Mouse (Mus musculus) kidney, embryonic 15.5 days (tissue): Measurements from ENCODE around the gene Krr1. TPM values are rescaled to one million over a fixed set of nuclear protein-coding genes. Genes with fewer than 3 reads are reported as not detected.
"Not testable (repeated sequence)": the region's sequence is repeated elsewhere in the genome, so short reads cannot be mapped to it uniquely, and the experiment has no call there.

ENCODE experiments used
- ATAC-seq: fragments of 200-750 bp; cut with Nextera tagmentation; replicated peaks from 2 replicates; pipeline ENCODE4 v1.8.0; 2017; ENCODE audit warnings: moderate TSS enrichment; ENCODE audit not compliant: low FRiP score
- H3K27ac ChIP-seq: fragments of 300-500 bp; sonication (generic); 2 replicates; pipeline ENCODE4 v1.5.1; 2015; ENCODE audit warnings: mild to moderate bottlenecking, inconsistent platforms
- H3K27me3 ChIP-seq: fragments of 300-500 bp; sonication (generic); 2 replicates; pipeline ENCODE4 v1.6.1; 2015; ENCODE audit warnings: inconsistent platforms
- H3K36me3 ChIP-seq: fragments of 300-500 bp; sonication (generic); 2 replicates; pipeline ENCODE4 v1.6.1; 2015; ENCODE audit warnings: inconsistent platforms
- H3K4me1 ChIP-seq: fragments of 300-500 bp; sonication (generic); 2 replicates; pipeline ENCODE4 v1.6.1; 2015; ENCODE audit warnings: inconsistent platforms
- H3K4me2 ChIP-seq: fragments of 300-500 bp; sonication (generic); 2 replicates; pipeline ENCODE4 v1.6.1; 2015; ENCODE audit warnings: moderate library complexity, mild to moderate bottlenecking, inconsistent platforms
- H3K4me3 ChIP-seq: fragments of 300-500 bp; sonication (generic); replicated peaks from 2 replicates; pipeline ENCODE4 v1.5.1; 2015; ENCODE audit warnings: mild to moderate bottlenecking, inconsistent platforms
- H3K9ac ChIP-seq: fragments of 300-500 bp; sonication (generic); 2 replicates; pipeline ENCODE4 v1.6.1; 2015; ENCODE audit warnings: mild to moderate bottlenecking, inconsistent platforms
- H3K9me3 ChIP-seq: fragments of 300-500 bp; sonication (generic); replicated peaks from 2 replicates; pipeline ENCODE4 v1.6.1; 2016; ENCODE audit warnings: inconsistent platforms
- WGBS: fragments of 180-500 bp; shearing (Covaris S2); methylation state at CpG from one replicate; pipeline ENCODE4 v1.1.7; 2015; ENCODE audit warnings: mixed read lengths; 5-methylcytosine and 5-hydroxymethylcytosine counted together
- polyA plus RNA-seq: library from polyadenylated mRNA; unstranded; fragments of >200 nt; fragmentation: Nextera tagmentation; extraction: Ambion mirVana; gene quantifications from 2 replicates; pipeline ENCODE4 v1.2.1, GENCODE M21; 2015

Gene Krr1
- polyA plus RNA-seq, 1 experiment from 2014 or later = 50.0 TPM

GRCm38 (mm10) chr10:111995803-111996548, 23.5 kb downstream of the Krr1 start:
- Histone ChIP-seq H3K9ac (no peak overlapping the region), H3K36me3 (no peaks in the 10 kb centered on the region), H3K27me3 (no peaks in the 10 kb centered on the region), H3K4me2 (no peak overlapping the region), H3K27ac (no peak overlapping the region), H3K4me3 (no peak overlapping the region), H3K4me1 (no peaks in the 10 kb centered on the region), H3K9me3 (no peaks in the 10 kb centered on the region)
- no peak for ATAC-seq
- 90% methylated on average over 11 of the region's 11 CpGs for WGBS

- Histone ChIP-seq H3K9me3 (no peaks in the 10 kb centered on the region), H3K4me2 (no peak overlapping the region), H3K27ac (no peak overlapping the region), H3K4me1 (no peaks in the 10 kb centered on the region), H3K4me3 (no peak overlapping the region), H3K36me3 (no peaks in the 10 kb centered on the region), H3K27me3 (no peaks in the 10 kb centered on the region), H3K9ac (no peak overlapping the region)
- WGBS = 85% methylated on average over 7 of the region's 7 CpGs
- no peak for ATAC-seq
Measured at GRCm38 (mm10) chr10:111996549-111996904, 24.1 kb downstream of the Krr1 start.

GRCm38 (mm10) chr10:111996911-111997347, 24.5 kb downstream of the Krr1 start:
- Histone ChIP-seq H3K36me3 (no peaks in the 10 kb centered on the region), H3K27me3 (no peaks in the 10 kb centered on the region), H3K4me3 (no peak overlapping the region), H3K9me3 (no peaks in the 10 kb centered on the region), H3K27ac (no peak overlapping the region), H3K4me1 (no peaks in the 10 kb centered on the region), H3K4me2 (no peak overlapping the region), H3K9ac (no peak overlapping the region)
- ATAC-seq = no peak
- WGBS = 73% methylated on average over 8 of the region's 8 CpGs

- H3K4me1 ChIP-seq = no peaks in the 10 kb centered on the region
- H3K27me3 ChIP-seq = no peaks in the 10 kb centered on the region
- no peaks in the 10 kb centered on the region for H3K9me3 ChIP-seq
- ATAC-seq = no peak
- no peak overlapping the region for H3K4me2 ChIP-seq
- H3K4me3 ChIP-seq = no peak overlapping the region
- H3K27ac ChIP-seq = no peak overlapping the region
- H3K36me3 ChIP-seq = no peaks in the 10 kb centered on the region
- H3K9ac ChIP-seq = no peak overlapping the region
Measured at GRCm38 (mm10) chr10:111997671-111998070, 25.2 kb downstream of the Krr1 start.

GRCm38 (mm10) chr10:111999765-112000164, 27.3 kb downstream of the Krr1 start:
- no peaks in the 10 kb centered on the region for H3K27me3 ChIP-seq
- H3K9me3 ChIP-seq = no peaks in the 10 kb centered on the region
- H3K36me3 ChIP-seq = no peaks in the 10 kb centered on the region
- H3K4me1 ChIP-seq = no peaks in the 10 kb centered on the region
- H3K4me2 ChIP-seq = no peak overlapping the region
- no peak for ATAC-seq
- no peak overlapping the region for H3K4me3 ChIP-seq
- H3K27ac ChIP-seq = no peak overlapping the region
- H3K9ac ChIP-seq = no peak overlapping the region
- 58% methylated on average over 3 of the region's 3 CpGs for WGBS

- no peaks in the 10 kb centered on the region for H3K27me3 ChIP-seq
- H3K36me3 ChIP-seq = no peaks in the 10 kb centered on the region
- H3K4me2 ChIP-seq = no peak overlapping the region
- ATAC-seq = no peak
- 86% methylated on average over 5 of the region's 5 CpGs for WGBS
- no peaks in the 10 kb centered on the region for H3K9me3 ChIP-seq
- H3K4me3 ChIP-seq = no peak overlapping the region
- no peak overlapping the region for H3K9ac ChIP-seq
- H3K27ac ChIP-seq = no peak overlapping the region
- no peaks in the 10 kb centered on the region for H3K4me1 ChIP-seq
Measured at GRCm38 (mm10) chr10:112000568-112000967, 28.1 kb downstream of the Krr1 start.

GRCm38 (mm10) chr10:112001350-112001749, 28.9 kb downstream of the Krr1 start:
- Histone ChIP-seq H3K4me1 (no peaks in the 10 kb centered on the region), H3K27me3 (no peaks in the 10 kb centered on the region), H3K27ac (no peak overlapping the region), H3K9ac (no peak overlapping the region), H3K9me3 (no peaks in the 10 kb centered on the region), H3K4me3 (no peak overlapping the region), H3K4me2 (no peak overlapping the region), H3K36me3 (no peaks in the 10 kb centered on the region)
- no peak for ATAC-seq
- 89% methylated on average over 2 of the region's 2 CpGs for WGBS

- 81% methylated on average over 9 of the region's 9 CpGs for WGBS
- no peak for ATAC-seq
- Histone ChIP-seq H3K36me3 (no peaks in the 10 kb centered on the region), H3K4me2 (no peak overlapping the region), H3K4me3 (no peak overlapping the region), H3K4me1 (no peaks in the 10 kb centered on the region), H3K27ac (no peak overlapping the region), H3K9me3 (no peaks in the 10 kb centered on the region), H3K9ac (no peak overlapping the region), H3K27me3 (no peaks in the 10 kb centered on the region)
Measured at GRCm38 (mm10) chr10:112001756-112002520, 29.5 kb downstream of the Krr1 start.

- Histone ChIP-seq H3K4me3 (no peak within 1 kb of the TSS), H3K4me2 (no peak within 1 kb of the TSS), H3K36me3 (no peaks in the 10 kb centered on the region), H3K4me1 (no peaks in the 10 kb centered on the region), H3K9ac (no peak within 1 kb of the TSS), H3K27me3 (no peaks in the 10 kb centered on the region), H3K27ac (no peak within 1 kb of the TSS), H3K9me3 (no peaks in the 10 kb centered on the region)
- 70% methylated on average over 9 of the region's 9 CpGs for WGBS
- no peak for ATAC-seq
Measured at GRCm38 (mm10) chr10:112002544-112003215, 30.2 kb downstream of the Krr1 start, which contains the start of gene Glipr1. TSS of gene Glipr1 (minus strand) at chr10:112002631.

GRCm38 (mm10) chr10:112009511-112009910, 37.0 kb downstream of the Krr1 start:
- not testable (repeated sequence) for H3K9ac ChIP-seq, H3K27ac ChIP-seq, H3K4me3 ChIP-seq, H3K4me1 ChIP-seq, H3K27me3 ChIP-seq, H3K36me3 ChIP-seq, H3K9me3 ChIP-seq, H3K4me2 ChIP-seq, ATAC-seq
- 75% methylated on average over 1 of the region's 1 CpGs for WGBS

- WGBS = 75% methylated on average over 2 of the region's 2 CpGs
- H3K27ac ChIP-seq = no peak overlapping the region
- H3K4me1 ChIP-seq = no peaks in the 10 kb centered on the region
- no peak overlapping the region for H3K9ac ChIP-seq
- H3K9me3 ChIP-seq = no peaks in the 10 kb centered on the region
- no peak for ATAC-seq
- no peaks in the 10 kb centered on the region for H3K27me3 ChIP-seq
- no peak overlapping the region for H3K4me2 ChIP-seq
- H3K36me3 ChIP-seq = no peaks in the 10 kb centered on the region
- H3K4me3 ChIP-seq = no peak overlapping the region
Measured at GRCm38 (mm10) chr10:112023585-112023984, 51.1 kb downstream of the Krr1 start.

GRCm38 (mm10) chr10:112028689-112029088, 56.2 kb downstream of the Krr1 start:
- H3K27ac ChIP-seq, H3K9me3 ChIP-seq, H3K27me3 ChIP-seq, H3K4me3 ChIP-seq, H3K4me1 ChIP-seq, H3K4me2 ChIP-seq, ATAC-seq, H3K36me3 ChIP-seq, H3K9ac ChIP-seq: not testable (repeated sequence)
- 81% methylated on average over 3 of the region's 3 CpGs for WGBS
